Mouse (Mus musculus) 416B (cell line): ENCODE measurements around the gene Klhl28.
A peak's percentile ranks its signal among the peaks of the same experiment; 100 is the strongest.

Source experiments
- DNase-seq: peaks from one replicate; pipeline ENCODE4 v3.0.0; 2011; ENCODE audit warnings: low read depth

Gene Klhl28

GRCm38 (mm10) chr12:64965124-64966026 lies at the start of gene Klhl28, which contains the start of gene Togaram1:
Klhl28 (minus strand) TSS chr12:64965534.
Togaram1 (plus strand) TSS chr12:64965804.
- DNase-seq = peak; percentile 100

- DNase-seq = no peak
These were observed 42.4 kb upstream of the Klhl28 start for GRCm38 (mm10) chr12:65007725-65008124.

- DNase-seq = no peak
These were observed 12.2 kb upstream of the Klhl28 start for GRCm38 (mm10) chr12:64977518-64977917.

GRCm38 (mm10) chr12:64976191-64976590 lies 10.9 kb upstream of the Klhl28 start:
- DNase-seq = peak; percentile 77

- peak; percentile 92 for DNase-seq
These were observed 10.2 kb upstream of the Klhl28 start for GRCm38 (mm10) chr12:64975558-64975957.

GRCm38 (mm10) chr12:64972063-64972462 lies 6.7 kb upstream of the Klhl28 start:
- DNase-seq = no peak

GRCm38 (mm10) chr12:64971399-64971798 lies 6.1 kb upstream of the Klhl28 start:
- no peak for DNase-seq

GRCm38 (mm10) chr12:64968067-64968466 lies 2.7 kb upstream of the Klhl28 start:
- DNase-seq = no peak

GRCm38 (mm10) chr12:64967470-64967869 lies 2.1 kb upstream of the Klhl28 start:
- peak; percentile 34 for DNase-seq

- peak; percentile 55 for DNase-seq
These were observed 1.5 kb upstream of the Klhl28 start for GRCm38 (mm10) chr12:64966652-64967435.

GRCm38 (mm10) chr12:64966101-64966631 lies 832 bp upstream of the Klhl28 start:
- peak; percentile 44 for DNase-seq

GRCm38 (mm10) chr12:64964560-64964959 lies 774 bp downstream of the Klhl28 start:
- DNase-seq = no peak

- peak; percentile 76 for DNase-seq
These were observed 27.8 kb downstream of the Klhl28 start for GRCm38 (mm10) chr12:64937493-64937892.

- DNase-seq = peak; percentile 97
These were observed 47.5 kb downstream of the Klhl28 start, which contains the start of gene Gm527 for GRCm38 (mm10) chr12:64917578-64918471. Gm527 (plus strand) TSS chr12:64917906.

GRCm38 (mm10) chr12:64916735-64917134 lies 48.6 kb downstream of the Klhl28 start:
- DNase-seq = no peak

- DNase-seq = no peak
These were observed 52.3 kb downstream of the Klhl28 start for GRCm38 (mm10) chr12:64912996-64913395.

GRCm38 (mm10) chr12:64903186-64903585 lies 62.1 kb downstream of the Klhl28 start:
- no peak for DNase-seq

GRCm38 (mm10) chr12:64902506-64902905 lies 62.8 kb downstream of the Klhl28 start:
- no peak for DNase-seq

GRCm38 (mm10) chr12:64897060-64897730 lies 68.1 kb downstream of the Klhl28 start:
- peak; percentile 65 for DNase-seq
